Mouse (Mus musculus): ENCODE measurements around the gene Actn1.

Actn1 gene

GRCm38 (mm10) chr12:80226101-80226500 lies 34.1 kb downstream of the Actn1 start:
- DNase-seq (ENCODE audit: low read depth) = no peak

DNA sequence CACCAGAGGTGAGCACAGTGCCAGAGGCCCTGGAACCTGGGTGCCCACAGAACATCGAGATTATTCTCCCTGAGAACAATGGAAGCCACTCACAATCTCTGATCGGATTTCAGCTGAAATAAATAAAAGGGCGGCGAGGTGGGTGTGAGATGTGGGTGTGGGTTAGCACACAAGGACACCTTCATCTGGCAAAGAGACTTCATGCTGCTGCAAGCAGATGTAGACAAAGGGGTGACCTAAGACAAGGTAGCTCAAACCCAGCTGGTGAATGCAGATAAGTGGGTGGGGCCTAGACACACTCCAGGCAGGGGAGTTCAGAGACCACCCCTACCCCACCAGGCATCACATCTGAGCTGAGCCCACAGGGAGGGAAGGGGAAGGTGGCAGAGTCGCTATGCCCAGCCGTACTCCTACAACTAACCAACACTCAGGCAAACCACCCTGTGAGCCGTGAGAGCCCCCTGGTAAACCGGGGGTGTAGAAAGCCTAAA lies 35.9 kb downstream of the Actn1 start:
- no peak for DNase-seq (ENCODE audit: low read depth)

GRCm38 (mm10) chr12:80223511-80223910 lies 36.7 kb downstream of the Actn1 start:
- no peak for DNase-seq (ENCODE audit: low read depth)

DNA sequence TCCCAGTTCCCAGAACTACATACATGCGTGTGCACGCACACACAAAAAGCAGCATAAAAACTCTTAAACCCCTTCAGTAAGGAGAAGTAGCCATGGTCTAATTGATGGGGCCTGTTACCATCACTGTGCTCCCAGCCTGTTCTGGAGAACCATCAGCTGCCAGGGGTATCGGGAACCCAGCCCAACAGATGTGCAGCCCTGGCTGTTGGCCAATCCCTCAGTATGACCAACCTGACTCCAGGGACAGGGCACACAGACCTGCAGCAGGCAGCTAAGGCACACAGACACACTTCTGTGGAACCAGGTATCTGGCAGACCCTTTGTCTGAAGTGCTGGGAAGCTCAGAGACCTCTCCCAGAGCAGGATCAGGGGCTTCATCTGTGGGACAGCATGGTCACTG lies 37.7 kb downstream of the Actn1 start:
- DNase-seq (ENCODE audit: low read depth) = no peak

- DNase-seq (ENCODE audit: low read depth) = no peak
Observed at GRCm38 (mm10) chr12:80220260-80221038, 39.7 kb downstream of the Actn1 start.

- no peak for DNase-seq (ENCODE audit: low read depth)
Observed at GRCm38 (mm10) chr12:80218784-80219183, 41.4 kb downstream of the Actn1 start.

DNA sequence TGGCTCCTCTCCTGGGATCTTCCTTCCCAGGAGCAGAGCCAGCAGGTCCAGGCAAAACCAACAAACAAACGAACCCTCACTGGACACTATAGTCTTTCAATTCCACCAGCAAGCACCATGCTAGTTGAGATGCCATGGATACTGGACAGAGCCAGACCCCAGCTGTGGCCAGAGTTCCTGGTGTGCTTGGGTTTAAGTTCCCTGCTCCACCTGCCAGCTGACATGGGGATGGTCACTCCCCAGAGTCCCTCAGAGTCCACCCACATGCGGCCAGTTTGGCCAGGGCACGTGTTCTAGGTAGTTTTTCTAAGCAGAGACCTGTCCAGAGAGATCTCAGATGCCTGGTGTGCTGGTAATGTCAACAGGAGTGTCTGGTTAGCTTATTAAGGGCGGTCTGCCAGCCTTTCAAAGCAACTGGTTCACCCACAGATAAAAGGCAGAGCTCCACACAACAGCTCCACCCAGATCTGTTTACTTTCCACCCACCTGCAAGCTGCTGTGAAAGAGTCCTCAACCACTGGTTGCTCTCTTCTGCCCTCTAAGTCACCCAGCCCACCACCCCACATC lies 42.0 kb downstream of the Actn1 start:
- DNase-seq (ENCODE audit: low read depth) = no peak

- DNase-seq (ENCODE audit: low read depth) = no peak
Observed at GRCm38 (mm10) chr12:80217049-80217448, 43.1 kb downstream of the Actn1 start.

DNA sequence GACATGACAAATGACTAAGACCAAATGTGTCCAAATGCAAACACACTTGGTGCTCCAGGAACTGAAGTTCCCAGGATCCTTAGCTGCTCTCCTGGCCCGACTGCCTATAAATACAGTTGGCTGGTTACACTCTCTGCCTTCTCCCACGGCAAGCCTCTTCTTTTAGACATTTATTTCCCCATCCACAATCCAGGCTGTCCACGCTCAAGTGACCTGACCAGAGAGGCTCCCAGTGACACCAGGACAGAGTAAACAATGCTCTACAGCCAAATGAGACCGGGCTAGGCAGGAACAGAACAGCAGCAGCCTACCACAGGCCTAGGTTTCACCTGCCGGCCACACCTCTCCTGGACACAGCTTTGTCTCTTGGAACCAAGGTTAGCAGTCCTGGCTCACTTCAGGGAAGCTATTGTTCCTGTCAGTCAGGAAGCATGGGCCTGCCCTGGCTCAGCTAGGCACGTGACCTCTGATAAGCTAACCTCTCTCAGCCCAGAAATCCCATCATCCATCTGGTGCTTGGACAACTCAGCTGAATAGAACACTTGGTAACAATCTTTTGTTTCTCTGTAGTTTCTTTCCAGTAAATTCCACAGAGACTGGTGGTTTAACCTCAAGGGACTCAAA lies 43.8 kb downstream of the Actn1 start:
- no peak for DNase-seq (ENCODE audit: low read depth)

DNA sequence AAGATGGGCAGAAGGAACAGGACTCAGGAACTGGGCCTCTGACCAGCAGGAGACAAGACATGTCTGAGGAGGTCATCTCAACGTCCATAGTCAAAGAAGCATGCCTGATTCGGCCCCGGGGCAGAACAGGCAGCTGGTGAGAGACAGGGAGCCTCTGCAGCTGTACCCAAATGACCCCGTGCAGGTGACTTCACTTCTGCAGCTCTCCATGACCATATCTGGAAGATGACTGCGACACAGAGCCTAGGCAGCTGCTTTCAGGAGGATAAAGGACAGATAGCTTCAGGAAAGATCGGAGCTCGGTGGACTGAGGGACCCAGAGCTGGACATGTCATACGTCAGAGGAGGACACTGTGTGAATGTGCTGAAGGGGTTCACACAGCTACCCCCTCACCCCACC lies 46.4 kb downstream of the Actn1 start:
- no peak for DNase-seq (ENCODE audit: low read depth)

DNA sequence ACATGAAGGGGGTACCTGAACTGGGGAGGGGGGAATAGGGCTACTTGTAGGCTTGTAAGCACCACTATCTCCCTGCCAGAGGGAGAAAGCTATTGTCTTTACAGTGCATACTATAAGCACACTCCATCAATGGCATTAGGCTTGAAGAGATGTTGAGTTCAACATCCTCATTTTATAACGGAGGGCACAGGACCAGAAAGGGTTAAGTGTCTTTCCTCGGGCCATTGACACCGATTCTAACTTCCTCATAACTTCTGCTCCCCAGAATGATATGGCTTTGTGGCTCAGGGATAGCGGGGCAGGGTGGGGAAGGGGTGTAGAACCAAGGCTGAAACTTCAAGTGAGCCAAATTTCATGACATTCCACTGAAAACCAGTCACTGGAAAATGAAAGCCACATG lies 46.9 kb downstream of the Actn1 start:
- no peak for DNase-seq (ENCODE audit: low read depth)

- DNase-seq (ENCODE audit: low read depth) = peak; percentile 46
Observed at GRCm38 (mm10) chr12:80210791-80211612, 49.2 kb downstream of the Actn1 start.

DNA sequence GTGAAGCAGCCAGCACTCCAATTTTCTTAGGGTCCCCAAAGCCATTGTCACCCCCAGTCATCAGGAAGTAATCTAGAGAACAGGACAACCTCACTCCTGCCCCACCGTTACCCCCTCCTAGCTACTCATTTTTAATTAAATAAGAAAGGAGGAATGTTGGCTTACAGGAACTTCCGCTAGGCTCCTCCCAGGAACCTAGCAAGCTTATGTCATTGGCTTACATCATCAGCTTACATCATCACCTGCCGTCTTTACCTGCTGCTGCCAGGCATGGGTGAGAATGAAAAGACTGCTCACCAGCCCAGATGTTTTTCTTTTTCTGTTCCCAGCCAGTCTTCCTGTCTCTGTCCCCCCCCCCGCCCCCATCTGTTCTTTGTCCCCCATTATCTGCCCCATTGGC lies 50.3 kb downstream of the Actn1 start:
- DNase-seq (ENCODE audit: low read depth) = no peak

DNA sequence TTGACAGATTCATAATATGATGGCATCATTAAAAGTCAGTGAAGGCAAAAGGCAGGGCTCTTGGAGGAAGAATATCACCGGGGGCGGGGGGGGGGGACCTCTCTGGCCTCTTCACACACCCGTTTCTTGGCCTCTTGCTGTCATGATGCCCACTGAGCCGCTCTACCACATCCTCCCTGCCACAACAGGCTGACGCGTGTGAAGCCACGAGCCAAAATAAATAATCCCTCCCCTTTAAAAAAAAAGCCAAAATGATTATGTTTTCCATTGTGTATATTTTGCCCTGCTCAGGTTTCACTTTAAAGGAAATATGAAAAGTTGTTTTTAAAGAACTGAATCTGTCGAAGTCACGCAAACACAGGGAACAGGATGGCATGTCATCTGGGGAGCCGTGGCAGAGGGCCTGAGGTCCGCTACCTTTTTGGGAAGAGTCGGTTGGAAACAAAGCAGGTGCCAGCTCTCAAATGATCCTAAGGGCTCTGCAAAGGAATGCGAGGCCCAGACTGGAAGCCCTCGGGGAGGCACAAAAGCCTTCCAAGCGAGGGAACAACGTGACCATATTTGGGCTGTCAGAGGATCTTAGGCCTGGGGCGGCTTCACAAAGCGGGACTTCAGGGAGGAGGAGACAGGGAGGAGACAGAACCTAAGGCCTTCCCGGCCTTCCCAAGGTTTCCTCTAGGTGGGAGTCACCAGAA lies 51.9 kb downstream of the Actn1 start:
- DNase-seq (ENCODE audit: low read depth) = no peak

DNA sequence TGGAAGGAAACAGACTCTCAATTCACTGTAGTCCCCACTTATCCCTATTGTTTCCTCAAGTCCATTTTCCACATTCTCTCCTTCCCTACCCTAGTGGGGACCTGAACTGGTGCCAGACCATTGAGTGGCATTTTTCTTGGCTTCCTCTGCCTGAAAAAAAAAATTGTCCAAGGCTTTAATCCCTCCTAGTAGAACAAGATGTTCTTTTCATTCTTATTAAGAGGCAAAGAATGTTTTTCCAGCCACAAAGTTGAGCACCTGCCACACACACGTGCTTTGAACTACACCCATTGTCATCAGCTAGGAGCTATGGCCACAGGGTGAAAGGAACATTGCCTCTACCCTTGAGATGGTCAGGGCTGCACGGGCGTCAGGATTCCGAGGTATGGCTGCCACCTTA lies 56.9 kb downstream of the Actn1 start:
- DNase-seq (ENCODE audit: low read depth) = no peak

GRCm38 (mm10) chr12:80199738-80200137 lies 60.4 kb downstream of the Actn1 start:
- peak; percentile 38 for DNase-seq (ENCODE audit: low read depth)

- peak; percentile 84 for DNase-seq (ENCODE audit: low read depth)
Observed at GRCm38 (mm10) chr12:80198487-80198886, 61.7 kb downstream of the Actn1 start.

DNA sequence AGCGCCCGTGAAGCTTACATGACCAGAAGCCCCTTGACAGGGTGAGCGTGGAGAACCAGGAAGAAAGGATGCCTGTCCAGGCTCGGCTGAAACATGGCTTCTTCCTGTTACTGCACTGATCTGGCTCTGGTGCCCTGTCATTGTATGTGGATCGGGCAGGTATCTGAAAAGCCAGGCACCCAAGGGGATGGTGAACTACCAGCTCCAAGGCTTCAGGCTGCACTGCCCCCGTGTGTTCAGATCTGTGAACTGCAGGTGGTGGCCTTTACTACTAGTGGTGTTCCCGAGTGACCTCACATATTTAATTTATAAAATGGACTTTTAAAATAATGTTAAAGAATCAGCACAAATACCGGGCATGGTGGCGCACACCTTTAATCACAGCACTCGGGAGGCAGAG lies 62.8 kb downstream of the Actn1 start:
- peak; percentile 77 for DNase-seq (ENCODE audit: low read depth)

DNA sequence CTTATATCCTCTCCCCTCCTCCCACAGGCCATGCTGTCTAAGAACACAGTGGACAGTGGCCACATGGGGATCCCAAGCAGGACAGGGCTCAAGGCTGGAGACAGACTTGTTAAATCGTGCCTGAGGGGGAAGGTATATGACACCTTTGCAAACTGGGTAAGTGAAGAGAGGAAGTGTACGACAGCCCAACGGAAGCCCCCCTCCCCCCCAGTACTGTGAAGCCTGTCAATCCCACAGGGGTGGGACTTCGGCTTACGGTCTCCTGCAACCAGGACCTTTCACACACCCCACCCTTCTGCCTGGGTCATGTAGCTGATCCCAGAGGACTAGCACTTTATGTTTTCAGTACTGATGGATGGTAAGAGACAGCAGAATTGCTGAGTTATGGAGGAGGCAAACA lies 68.4 kb downstream of the Actn1 start:
- DNase-seq (ENCODE audit: low read depth) = no peak

DNA sequence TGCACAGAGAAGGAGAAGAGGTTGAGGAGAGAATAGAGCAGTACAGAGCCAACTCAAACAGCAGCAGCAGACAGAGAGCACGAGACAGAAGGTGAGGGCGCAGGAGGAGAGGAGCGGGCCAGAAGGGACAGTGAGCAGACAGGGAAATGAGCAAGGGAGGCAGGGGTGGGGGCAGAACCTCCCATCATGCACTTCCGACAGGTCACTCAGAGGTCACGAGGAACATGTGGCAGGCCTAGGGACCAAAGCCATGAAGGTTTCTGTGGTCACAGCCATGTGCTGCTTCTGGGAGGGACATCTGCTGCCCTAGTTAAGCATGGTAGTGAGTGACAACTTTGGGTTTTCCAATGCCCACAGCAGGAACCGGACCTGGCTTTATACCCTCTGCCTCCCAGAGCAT lies 68.8 kb downstream of the Actn1 start:
- no peak for DNase-seq (ENCODE audit: low read depth)

DNA sequence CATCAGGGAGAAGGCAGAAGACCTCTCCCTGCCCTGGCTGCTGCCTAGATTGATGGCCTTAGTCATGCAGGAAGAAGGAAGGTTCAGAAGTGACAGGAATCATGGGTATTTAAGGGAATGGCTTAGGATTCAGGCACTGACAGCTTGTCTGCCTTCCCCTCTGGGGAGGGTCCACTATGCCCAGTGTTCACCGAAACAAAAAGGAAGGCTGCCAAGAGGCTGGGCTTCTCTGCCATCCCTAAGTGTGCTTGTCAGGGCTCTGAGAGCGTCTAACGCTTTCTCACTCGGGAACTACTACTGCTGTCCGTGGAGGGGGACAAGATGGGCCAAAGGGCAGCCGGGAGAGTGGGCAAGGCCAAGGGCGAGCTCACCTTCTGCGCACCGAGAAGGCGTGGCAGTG lies 69.3 kb downstream of the Actn1 start:
- no peak for DNase-seq (ENCODE audit: low read depth)

GRCm38 (mm10) chr12:80184041-80184440 lies 76.1 kb downstream of the Actn1 start:
- DNase-seq (ENCODE audit: low read depth) = no peak

Data from naive thymus-derived CD4-positive, alpha-beta T cell, adult 2 months (primary cell).